Mouse (Mus musculus): Measurements from ENCODE around the gene Slc7a3. TPM values are rescaled to one million over a fixed set of nuclear protein-coding genes. Genes with fewer than 3 reads are reported as not detected.

The Slc7a3 gene
- 4.0 TPM for polyA plus RNA-seq (2015; fragmentation: Illumina TruSeq; extraction: RNeasy Lipid Tissue Mini Kit (QIAGEN cat#74804); ENCODE audit: insufficient read depth, low read depth, low replicate concordance)

GRCm38 (mm10) chrX:101085920-101086319 is at the start of gene Slc7a3:
Slc7a3 (minus strand) TSS chrX:101086020.

GRCm38 (mm10) chrX:101059541-101059940 is 26.3 kb downstream of the Slc7a3 start, which contains the start of gene Tex11:
Tex11 (minus strand) TSS chrX:101059667.

Other genes with a start within 250 kb of the Slc7a3 start
- gene Tex11, start 26.4 kb downstream of the Slc7a3 start, polyA plus RNA-seq (2015; fragmentation: Illumina TruSeq; extraction: RNeasy Lipid Tissue Mini Kit (QIAGEN cat#74804); ENCODE audit: insufficient read depth, low read depth, low replicate concordance) = not detected
- 6.3 TPM for gene Snx12, start 136.5 kb upstream of the Slc7a3 start, polyA plus RNA-seq (2015; fragmentation: Illumina TruSeq; extraction: RNeasy Lipid Tissue Mini Kit (QIAGEN cat#74804); ENCODE audit: insufficient read depth, low read depth, low replicate concordance)
- 6.7 TPM for gene Foxo4, start 168.5 kb upstream of the Slc7a3 start, polyA plus RNA-seq (2015; fragmentation: Illumina TruSeq; extraction: RNeasy Lipid Tissue Mini Kit (QIAGEN cat#74804); ENCODE audit: insufficient read depth, low read depth, low replicate concordance)
- gene Gm614, start 178.0 kb upstream of the Slc7a3 start, polyA plus RNA-seq (2015; fragmentation: Illumina TruSeq; extraction: RNeasy Lipid Tissue Mini Kit (QIAGEN cat#74804); ENCODE audit: insufficient read depth, low read depth, low replicate concordance) = not detected
- 4.7 TPM for gene Il2rg, start 182.2 kb upstream of the Slc7a3 start, polyA plus RNA-seq (2015; fragmentation: Illumina TruSeq; extraction: RNeasy Lipid Tissue Mini Kit (QIAGEN cat#74804); ENCODE audit: insufficient read depth, low read depth, low replicate concordance)
- gene Gm20489, start 183.0 kb upstream of the Slc7a3 start, polyA plus RNA-seq (2015; fragmentation: Illumina TruSeq; extraction: RNeasy Lipid Tissue Mini Kit (QIAGEN cat#74804); ENCODE audit: insufficient read depth, low read depth, low replicate concordance) = not detected
- gene Med12, start 188.0 kb upstream of the Slc7a3 start, polyA plus RNA-seq (2015; fragmentation: Illumina TruSeq; extraction: RNeasy Lipid Tissue Mini Kit (QIAGEN cat#74804); ENCODE audit: insufficient read depth, low read depth, low replicate concordance) = 35.1 TPM
- 0.11 TPM for gene Nlgn3, start 213.1 kb upstream of the Slc7a3 start, polyA plus RNA-seq (2015; fragmentation: Illumina TruSeq; extraction: RNeasy Lipid Tissue Mini Kit (QIAGEN cat#74804); ENCODE audit: insufficient read depth, low read depth, low replicate concordance)